Mouse (Mus musculus): ENCODE results near the gene Zfp706. TPM values are rescaled to one million over a fixed set of nuclear protein-coding genes. Genes with fewer than 3 reads are reported as not detected.
A peak's percentile ranks its signal among the peaks of the same experiment; 100 is the strongest.

Zfp706 gene
- polyA plus RNA-seq, 3 experiments from 2014 or later: 401 to 459 (median 442) TPM

DNA sequence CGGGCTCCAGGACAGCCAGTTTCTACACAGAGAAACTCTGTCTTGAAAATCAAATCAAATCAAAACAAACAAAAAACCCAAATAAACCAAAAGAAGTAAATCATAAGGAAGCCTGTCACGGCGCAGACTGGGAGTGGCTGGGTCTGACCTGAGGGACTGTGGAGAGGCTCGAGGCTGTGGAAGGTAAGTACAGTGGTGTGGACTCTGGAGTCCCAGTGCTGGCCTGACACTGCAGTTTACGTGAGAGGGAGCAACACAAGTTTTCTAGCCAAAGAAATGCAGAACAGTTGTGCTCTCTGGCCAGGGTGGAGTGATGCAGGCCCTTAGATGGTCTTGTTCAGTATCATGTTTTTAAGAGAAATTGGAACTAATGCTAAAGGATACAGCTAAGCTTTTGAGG lies 31.9 kb downstream of the Zfp706 start:
- no peak for ATAC-seq

DNA sequence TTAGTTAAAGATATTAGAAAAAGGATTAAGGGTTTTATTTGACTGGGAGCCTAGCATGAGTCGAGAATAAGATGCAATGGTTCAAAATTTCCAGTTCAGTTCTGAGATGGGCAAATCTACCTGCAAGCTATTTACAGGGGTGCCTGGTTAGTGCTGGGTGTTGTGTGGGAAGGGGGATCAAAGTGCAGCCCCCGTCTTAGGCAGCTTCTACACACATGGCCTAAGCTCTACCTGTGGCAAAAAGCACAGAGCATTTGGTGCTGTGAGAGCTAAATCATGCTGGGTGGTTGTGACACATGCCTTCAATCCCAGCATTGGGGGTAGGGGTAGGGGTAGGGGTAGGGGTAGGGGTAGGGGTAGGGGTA lies 32.3 kb downstream of the Zfp706 start:
- no peak for ATAC-seq

DNA sequence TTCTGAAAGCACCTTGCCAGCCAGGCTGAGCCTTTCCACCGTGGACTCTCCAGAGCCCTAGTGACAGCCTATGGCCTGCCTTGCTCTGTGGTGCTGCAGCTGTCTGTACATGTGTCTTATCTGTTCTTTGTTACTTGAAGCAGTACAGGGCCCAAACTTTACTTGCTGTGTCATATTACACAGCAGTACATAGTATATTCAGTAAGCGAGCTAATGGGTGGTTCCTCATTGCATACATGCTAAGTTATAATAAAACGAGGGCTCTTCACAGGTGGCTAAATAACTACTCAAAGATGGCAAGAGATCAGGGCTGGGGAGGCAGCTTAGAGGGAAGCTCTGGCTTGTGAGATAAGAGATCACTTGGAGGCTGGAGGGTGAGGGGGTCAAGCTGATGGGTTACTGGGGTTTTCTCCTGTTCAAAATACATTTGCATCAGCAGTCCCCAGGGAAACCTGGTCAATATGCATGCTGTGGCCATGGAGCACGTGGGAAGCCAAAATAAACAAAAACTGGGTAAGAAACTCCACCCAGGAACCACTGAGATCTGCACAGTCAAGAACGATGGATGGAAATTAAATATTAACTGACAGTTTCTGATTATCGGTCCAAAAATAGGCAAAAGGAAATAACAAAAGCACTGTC lies 32.8 kb downstream of the Zfp706 start:
- ATAC-seq: no peak

DNA sequence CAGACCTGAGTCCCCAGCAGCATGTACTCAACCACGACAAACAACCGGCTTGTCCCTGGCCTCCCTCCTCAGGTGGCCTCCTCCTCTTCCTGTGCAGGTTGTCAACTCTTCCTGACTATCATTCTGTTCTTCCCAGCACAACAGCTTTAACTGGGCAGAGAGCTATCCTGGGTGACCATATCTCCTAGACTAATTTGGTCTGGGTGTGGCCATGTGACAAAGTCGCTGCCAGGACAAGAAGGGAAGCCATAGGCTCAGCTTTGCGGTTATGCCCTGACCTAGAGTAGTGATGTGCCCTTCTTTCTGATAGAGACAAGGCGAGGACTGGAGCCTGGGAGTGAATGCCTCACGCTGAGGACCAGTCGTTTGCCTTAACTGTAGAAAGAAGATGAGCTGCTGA lies 33.9 kb downstream of the Zfp706 start:
- ATAC-seq: no peak

DNA sequence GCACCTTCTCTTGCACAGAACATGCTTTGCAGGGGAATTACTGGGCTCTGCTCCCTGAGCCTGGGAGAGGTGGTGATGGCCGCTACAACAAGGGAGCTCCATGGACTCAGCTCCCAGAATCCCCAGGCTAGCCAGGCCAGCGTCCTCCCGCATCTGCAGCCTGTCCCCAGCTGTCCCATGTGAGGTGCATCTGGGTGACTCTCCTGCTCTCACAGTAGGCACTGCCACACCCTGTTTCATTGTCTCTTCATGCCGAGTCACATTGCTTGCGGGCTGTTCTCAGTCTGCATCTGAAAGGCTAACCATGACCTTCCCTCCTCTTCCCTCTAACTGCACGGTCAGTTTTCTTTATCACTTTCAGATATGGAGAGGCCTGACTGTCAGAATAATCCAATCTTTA lies 34.3 kb downstream of the Zfp706 start:
- no peak for ATAC-seq

DNA sequence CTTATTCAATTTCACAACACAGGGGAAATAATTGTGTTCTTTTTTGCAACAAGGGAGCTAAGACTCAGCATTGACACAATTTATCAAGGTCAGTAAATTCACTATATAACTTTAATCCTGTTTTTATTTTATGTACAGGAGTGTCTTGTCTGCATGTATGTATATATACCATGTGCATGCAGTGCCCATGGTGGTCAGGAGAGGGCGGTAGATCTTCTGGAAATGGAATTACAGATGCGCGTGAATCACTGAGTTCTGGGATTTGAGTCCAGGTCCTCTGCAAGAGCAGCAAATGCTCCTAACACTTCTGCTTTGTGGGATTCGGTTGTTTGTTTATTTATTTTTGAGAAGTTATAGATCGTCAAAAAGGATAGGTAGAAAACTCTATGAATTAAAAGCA lies 37.8 kb downstream of the Zfp706 start:
- no peak for ATAC-seq

DNA sequence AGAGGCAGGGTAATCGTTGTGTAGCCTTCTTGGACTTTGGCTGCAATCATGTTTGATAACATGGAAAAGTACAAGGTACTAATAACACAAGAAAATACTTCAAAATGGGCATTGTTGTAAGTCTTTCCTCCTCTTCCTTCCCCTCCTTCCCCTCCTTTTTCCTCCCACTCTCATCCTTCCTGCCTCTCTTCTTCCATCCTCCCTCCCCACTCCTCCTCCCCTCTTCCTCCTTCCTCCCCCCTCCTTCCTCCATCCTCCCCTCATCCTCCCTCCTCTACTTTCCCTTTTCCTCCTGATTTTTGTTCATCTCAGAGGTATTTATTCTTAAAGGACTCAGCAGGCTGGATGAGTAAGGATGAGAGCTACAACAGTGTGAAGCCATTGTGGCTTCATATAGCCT lies 39.3 kb downstream of the Zfp706 start:
- ATAC-seq: no peak

DNA sequence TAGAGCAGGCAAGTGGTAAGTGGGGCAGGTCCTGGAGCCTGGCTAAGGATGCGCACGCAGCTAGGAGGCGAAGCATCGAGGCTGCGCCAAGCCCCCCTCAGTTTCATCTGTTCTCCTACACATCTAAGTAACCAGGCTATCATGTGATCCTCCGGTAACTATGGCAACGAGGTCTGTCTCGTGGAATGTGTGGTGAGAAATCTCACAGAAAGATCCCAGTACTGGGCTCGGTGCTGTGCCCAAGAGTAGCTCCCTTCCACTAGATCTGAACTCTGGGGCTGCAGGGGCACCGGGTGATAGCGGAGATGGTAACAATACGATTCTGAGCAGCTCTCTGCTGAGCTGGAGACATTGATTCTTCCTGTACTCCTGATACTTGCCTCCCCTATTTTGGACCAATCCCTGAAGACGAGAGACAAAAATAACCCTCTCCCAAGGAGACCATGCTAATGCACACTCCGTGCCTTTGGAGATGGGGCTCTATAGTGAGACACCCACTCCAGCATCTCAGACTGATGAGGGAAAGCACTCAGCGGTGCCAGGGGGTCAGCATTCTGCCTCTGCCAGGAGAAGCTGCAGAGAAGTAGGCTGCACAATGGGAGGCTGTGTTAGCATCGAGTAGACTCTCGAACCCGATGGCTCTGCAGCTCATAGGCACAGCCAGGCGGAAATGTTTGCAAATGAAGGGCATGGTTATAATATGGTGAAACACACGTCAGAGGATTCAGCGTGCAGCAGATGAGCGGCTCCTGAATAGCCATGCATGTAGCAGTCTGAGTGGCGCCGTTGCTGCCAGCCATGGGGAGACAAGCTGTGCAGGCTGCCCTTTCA lies 40.0 kb downstream of the Zfp706 start:
- no peak for ATAC-seq

DNA sequence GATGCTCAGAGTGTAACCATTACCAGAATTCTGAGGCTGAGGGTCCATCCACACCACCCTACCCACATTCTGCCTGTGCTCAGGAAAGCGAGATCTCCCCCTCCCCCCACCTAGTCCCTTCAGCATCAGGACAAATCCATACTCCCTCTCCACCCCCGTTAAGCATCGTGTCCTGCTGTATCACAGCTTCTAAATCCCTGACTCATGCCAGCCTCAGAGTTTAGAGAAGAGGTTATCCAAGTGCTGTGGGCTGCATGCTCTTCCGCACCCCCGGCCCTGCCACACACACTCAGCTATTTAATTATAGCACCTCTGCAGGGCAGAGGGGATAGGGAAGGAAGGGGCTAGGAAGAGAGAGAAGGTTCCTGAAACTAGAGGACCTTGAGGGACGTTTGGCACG lies 40.6 kb downstream of the Zfp706 start:
- ATAC-seq: no peak

DNA sequence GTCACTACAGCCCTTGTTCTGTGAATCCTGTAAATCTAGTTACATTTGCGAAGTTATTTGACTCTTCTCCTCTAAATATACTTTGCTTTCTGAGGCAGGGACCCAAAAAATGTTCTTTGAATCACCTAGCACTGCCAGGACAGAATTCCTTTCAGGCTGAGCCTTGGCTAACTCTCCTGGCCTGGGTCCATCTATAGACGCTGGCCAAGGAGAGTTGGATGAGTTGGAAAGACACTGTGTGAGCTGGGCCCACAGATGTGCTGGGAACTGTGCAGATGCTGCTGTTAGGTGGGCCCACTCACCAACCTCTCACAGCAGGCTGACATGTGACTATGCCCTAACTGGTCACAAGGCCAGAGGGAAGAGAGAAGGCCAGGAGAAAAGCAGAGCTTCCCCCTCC lies 41.1 kb downstream of the Zfp706 start:
- no peak for ATAC-seq

DNA sequence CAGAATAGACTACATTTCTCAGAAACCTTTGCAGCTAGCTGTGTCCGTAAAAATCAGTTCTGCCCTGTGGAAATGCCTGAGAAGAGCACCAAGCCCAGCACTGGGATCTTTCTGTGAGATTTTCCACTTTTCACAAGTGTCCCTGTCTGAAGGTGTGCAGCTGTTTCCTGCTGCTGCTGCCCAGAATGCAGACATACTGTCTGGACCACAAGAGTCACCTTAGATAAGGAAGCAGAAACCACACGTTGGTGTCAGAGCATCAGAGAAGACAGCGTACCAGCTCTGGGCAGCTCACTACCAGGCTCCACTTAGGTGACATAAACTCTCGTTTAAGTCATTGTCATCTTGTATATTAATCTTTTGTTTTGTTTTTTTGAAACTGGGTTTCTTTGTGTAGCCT lies 41.8 kb downstream of the Zfp706 start:
- ATAC-seq: peak; percentile 69

DNA sequence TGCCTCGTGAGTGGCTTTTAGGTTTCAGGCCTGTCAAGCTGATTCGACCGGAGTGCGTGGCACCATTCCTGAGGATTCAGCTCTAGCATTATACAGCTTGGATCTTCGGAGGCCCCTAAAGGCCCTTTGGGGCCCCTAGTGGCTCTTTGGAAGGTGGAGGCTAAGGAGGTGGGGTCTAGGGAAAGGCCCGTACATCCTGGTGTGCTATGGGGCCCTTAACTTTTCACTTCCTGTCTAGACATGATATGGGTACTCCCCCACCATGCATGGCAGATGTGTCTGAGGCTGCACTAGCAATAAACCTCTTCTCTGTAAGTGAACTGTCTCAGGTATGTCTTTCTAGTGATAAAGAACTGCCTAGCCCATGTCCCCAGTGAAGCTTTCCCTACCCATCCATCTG lies 44.6 kb downstream of the Zfp706 start:
- ATAC-seq: peak; percentile 91

DNA sequence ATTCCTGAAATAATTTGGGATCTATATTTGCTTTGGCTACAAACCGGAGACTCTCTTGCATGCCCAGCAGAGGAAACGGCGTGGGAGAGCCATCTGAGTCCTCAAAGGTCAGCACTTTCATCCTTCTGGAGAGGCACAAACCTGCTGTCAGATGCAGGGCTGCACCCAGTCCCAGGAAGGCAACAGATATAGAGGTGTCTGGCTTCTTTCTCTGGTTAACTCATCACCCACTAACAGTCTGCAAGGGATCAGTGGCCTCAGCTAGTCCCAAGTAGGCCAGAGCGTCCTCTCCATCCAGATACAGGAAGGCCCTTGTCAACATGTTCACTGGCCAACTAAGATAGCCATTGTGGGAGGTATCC lies 46.7 kb downstream of the Zfp706 start:
- ATAC-seq: no peak

DNA sequence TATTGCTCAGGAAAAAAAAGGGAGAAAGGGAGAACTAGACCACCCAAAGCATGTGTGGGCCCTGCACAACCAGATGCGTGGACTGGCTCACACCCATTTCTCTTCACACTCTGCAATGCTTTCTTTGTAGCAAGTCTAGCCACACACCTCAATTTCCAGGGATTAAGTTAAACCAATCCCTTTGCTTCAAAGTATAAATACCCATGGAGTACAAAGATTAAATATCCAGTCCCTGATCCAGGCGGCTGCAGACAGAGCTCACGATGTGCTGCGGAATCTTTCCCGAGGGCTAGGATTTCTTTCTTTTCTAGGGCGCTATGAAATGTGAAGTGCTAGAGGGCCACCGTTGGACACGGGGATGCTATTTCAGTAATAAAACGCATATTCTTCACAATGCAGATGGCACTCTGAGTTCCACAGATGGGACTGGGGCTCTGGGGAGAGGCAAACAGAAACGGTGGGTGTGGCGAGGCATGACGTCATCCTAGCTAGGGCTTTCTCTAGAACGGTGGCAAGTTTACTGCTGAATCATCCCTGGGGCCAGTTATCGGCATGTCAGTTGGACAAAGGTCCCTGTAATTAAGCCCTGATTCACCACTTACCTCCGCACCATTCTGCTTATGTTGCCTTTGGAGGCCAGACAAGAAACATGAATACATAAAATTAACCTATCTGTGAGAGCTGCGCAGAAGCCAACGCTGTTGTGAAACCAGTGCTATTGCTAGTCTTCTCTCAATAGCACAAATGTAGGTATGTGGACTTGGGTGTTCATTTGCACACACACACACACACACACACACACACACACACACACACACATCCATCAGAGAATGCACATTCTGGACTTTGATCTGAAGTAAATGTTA lies 47.3 kb downstream of the Zfp706 start:
- no peak for ATAC-seq

DNA sequence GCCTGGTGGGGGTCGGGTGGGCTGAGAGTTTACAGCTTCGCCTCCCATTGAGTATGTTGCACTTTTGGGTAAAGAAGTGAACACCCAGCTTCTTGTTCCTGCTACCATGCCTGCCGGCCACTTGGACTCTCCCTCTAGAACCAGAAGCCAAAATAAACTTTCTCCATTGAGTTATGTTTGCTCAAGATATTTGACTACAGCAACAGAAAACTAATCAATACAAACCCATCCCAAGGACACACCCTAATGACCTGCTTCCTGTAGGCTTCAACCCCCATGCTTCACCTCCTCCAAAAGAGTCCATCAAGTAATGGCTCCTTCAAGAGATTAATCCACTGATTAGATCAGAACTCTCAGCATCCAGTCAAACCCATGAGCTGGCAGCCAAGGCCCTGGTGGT lies 51.4 kb downstream of the Zfp706 start:
- no peak for ATAC-seq

DNA sequence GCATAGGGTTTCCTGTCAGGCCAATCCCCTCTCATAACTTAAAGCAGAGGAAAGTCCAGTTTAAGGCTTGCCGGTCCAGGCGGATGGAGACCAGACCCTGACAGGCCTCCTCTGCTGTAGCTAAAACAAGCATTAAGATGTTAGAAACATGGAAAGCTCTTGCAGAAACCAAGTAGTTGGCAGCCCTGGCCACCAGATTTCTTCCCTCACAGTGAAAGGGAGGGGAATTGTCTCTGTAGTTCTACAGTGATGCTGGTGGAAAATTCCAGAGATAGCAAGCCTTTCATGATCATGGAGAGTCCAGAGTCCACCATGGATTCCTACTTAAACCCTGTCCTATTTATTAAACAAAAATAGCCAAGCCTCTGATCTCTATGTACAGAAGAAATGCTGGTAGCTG lies 57.3 kb downstream of the Zfp706 start:
- no peak for ATAC-seq

DNA sequence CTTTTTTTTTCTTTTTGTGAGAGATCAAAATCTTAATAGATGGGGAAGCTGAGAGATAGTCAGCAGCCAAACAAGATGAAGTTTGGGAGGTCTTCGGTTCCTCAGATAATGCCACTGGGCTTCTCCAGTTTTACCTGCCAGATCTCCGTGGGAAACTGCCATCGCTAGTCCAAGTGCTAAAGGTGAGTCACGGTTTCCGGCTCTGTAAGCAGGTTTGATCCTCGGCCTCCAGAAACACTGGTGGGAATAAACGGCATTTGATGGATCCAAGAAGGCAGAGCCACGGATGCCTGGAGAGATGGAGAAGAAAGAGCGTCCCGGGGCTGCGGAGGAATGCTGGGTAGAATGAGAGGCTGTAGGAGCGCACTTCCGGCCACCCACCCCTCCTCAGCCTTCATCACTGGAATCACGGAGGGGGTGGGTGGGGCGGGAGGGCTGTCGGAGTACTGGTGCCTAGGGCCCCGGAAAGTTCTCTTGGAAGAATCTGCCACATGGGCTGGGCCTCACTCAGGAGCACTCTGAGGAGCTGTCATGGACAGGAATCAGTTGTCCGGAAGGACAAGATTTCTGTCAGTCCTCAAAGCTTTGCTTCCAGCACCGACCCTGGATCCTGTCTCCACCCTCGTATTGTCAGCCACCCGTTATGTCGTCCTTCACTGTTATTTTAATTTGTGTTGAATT lies 58.6 kb downstream of the Zfp706 start:
- ATAC-seq: no peak

Data from inflammation-experienced regulatory T-cells, adult 6 months (primary cell).